Mouse (Mus musculus) cerebellum, adult 2 months (tissue): Measurements from ENCODE around the gene Ugt3a1. TPM values are rescaled to one million over a fixed set of nuclear protein-coding genes. Genes with fewer than 3 reads are reported as not detected.
"Not testable (repeated sequence)": the region's sequence is repeated elsewhere in the genome, so short reads cannot be mapped to it uniquely, and the experiment has no call there.

Experiments
- DNase-seq, 2 experiments: peaks; one replicate each; pipeline ENCODE4 v3.0.0; 2021
- H3K27ac ChIP-seq: fragments of 200-500 bp; 2 replicates; pipeline ENCODE4 v1.5.1; 2012; ENCODE audit warnings: low read length, control low read depth, inconsistent platforms; ENCODE audit not compliant: insufficient read depth
- H3K27me3 ChIP-seq: fragments of 200-500 bp; 2 replicates; pipeline ENCODE4 v1.6.1; 2012; ENCODE audit warnings: inconsistent platforms, mild to moderate bottlenecking, low read length, moderate library complexity; ENCODE audit not compliant: control insufficient read depth, insufficient read depth
- H3K4me1 ChIP-seq: fragments of 200-500 bp; 2 replicates; pipeline ENCODE4 v1.6.1; 2011; ENCODE audit warnings: low read length; ENCODE audit not compliant: control insufficient read depth, insufficient read depth
- H3K4me3 ChIP-seq: fragments of 200-500 bp; replicated peaks from 2 replicates; pipeline ENCODE3; 2011; ENCODE audit warnings: mild to moderate bottlenecking, low read depth, low read length, control low read depth; ENCODE audit not compliant: insufficient read depth
- CTCF ChIP-seq: fragments of 200-500 bp; IDR thresholded peaks from 2 replicates; pipeline ENCODE4 v1.5.1; 2011; ENCODE audit warnings: low read depth, mild to moderate bottlenecking, control low read depth, low read length, moderate library complexity, borderline replicate concordance; ENCODE audit not compliant: insufficient read depth
- POLR2A ChIP-seq: fragments of 200-500 bp; IDR thresholded peaks from 2 replicates; pipeline ENCODE4 v1.6.1; 2011; ENCODE audit warnings: low read length, control low read depth, borderline replicate concordance; ENCODE audit not compliant: insufficient read depth
- WGBS: fragments of 180-500 bp; shearing (Covaris S2); methylation state at CpG from one replicate; pipeline ENCODE4 v1.1.7; 2018; 5-methylcytosine and 5-hydroxymethylcytosine counted together
- polyA plus RNA-seq: library from polyadenylated mRNA; depleted of rRNA; stranded (reverse); fragments of >200 nt; gene quantifications from 2 replicates; pipeline ENCODE4 v1.2.3, GENCODE M21; 2012; rRNA removed

The Ugt3a1 gene
- not detected in 2 replicates for polyA plus RNA-seq

GRCm38 (mm10) chr15:9276838-9277295 is at the start of gene Ugt3a1:
Gene Ugt3a1, plus strand, starts transcription at chr15:9276888.
- WGBS: 95% methylated on average over 6 of the region's 6 CpGs
- no peaks in the 10 kb centered on the region for H3K4me1 ChIP-seq
- no peak within 1 kb of the TSS for H3K27ac ChIP-seq
- no peaks in the 10 kb centered on the region for H3K27me3 ChIP-seq
- no peak for DNase-seq
- TF ChIP-seq CTCF (no peak), POLR2A (no peak)
- no peak within 1 kb of the TSS for H3K4me3 ChIP-seq

GRCm38 (mm10) chr15:9230917-9231316 is 45.8 kb upstream of the Ugt3a1 start:
- WGBS: 82% methylated on average over 4 of the region's 4 CpGs
- not testable (repeated sequence) for DNase-seq

GRCm38 (mm10) chr15:9246345-9246744 is 30.3 kb upstream of the Ugt3a1 start:
- TF ChIP-seq POLR2A (no peak), CTCF (no peak)
- Histone ChIP-seq H3K4me3 (no peak overlapping the region), H3K27ac (no peak overlapping the region), H3K27me3 (no peaks in the 10 kb centered on the region), H3K4me1 (no peaks in the 10 kb centered on the region)
- DNase-seq: no peak

More at GRCm38 (mm10) chr15:9230917-9231316, 45.8 kb upstream of the Ugt3a1 start:
- not testable (repeated sequence) for H3K4me3 ChIP-seq, H3K27me3 ChIP-seq, H3K27ac ChIP-seq, H3K4me1 ChIP-seq

GRCm38 (mm10) chr15:9252891-9253290 is 23.8 kb upstream of the Ugt3a1 start:
- 98% methylated on average over 3 of the region's 3 CpGs for WGBS
- Histone ChIP-seq H3K4me1 (no peaks in the 10 kb centered on the region), H3K27ac (no peak overlapping the region), H3K4me3 (no peak overlapping the region), H3K27me3 (no peaks in the 10 kb centered on the region)
- no peak for DNase-seq
- TF ChIP-seq CTCF (no peak), POLR2A (no peak)

- no peak for DNase-seq
- Histone ChIP-seq H3K27me3 (no peaks in the 10 kb centered on the region), H3K4me1 (no peaks in the 10 kb centered on the region), H3K4me3 (no peak overlapping the region), H3K27ac (no peak overlapping the region)
- TF ChIP-seq CTCF (no peak), POLR2A (no peak)
- WGBS: 76% methylated on average over 3 of the region's 3 CpGs
These were observed 16.1 kb upstream of the Ugt3a1 start for GRCm38 (mm10) chr15:9260621-9261020.

GRCm38 (mm10) chr15:9271876-9272275 is 4.8 kb upstream of the Ugt3a1 start:
- TF ChIP-seq POLR2A: no peak
- TF ChIP-seq CTCF: no peak
- no peak for DNase-seq
- Histone ChIP-seq H3K4me3 (no peak overlapping the region), H3K27me3 (no peaks in the 10 kb centered on the region), H3K4me1 (no peaks in the 10 kb centered on the region), H3K27ac (no peak overlapping the region)
- WGBS: 70% methylated on average over 7 of the region's 7 CpGs

GRCm38 (mm10) chr15:9279026-9279425 is 2.3 kb downstream of the Ugt3a1 start:
- Histone ChIP-seq H3K4me1 (no peaks in the 10 kb centered on the region), H3K4me3 (no peak overlapping the region), H3K27me3 (no peaks in the 10 kb centered on the region), H3K27ac (no peak overlapping the region)
- TF ChIP-seq POLR2A (no peak), CTCF (no peak)
- 78% methylated on average over 3 of the region's 3 CpGs for WGBS
- no peak for DNase-seq

- Histone ChIP-seq H3K27ac (no peak overlapping the region), H3K4me3 (no peak overlapping the region), H3K27me3 (no peaks in the 10 kb centered on the region), H3K4me1 (no peaks in the 10 kb centered on the region)
- 91% methylated on average over 3 of the region's 3 CpGs for WGBS
- TF ChIP-seq POLR2A: no peak
- no peak for TF ChIP-seq CTCF
- DNase-seq: no peak
These were observed 2.9 kb downstream of the Ugt3a1 start for GRCm38 (mm10) chr15:9279596-9279995.

GRCm38 (mm10) chr15:9283165-9283564 is 6.5 kb downstream of the Ugt3a1 start:
- TF ChIP-seq CTCF: no peak
- TF ChIP-seq POLR2A: no peak
- H3K27ac ChIP-seq: no peak overlapping the region
- H3K4me1 ChIP-seq: no peaks in the 10 kb centered on the region
- no peaks in the 10 kb centered on the region for H3K27me3 ChIP-seq
- no peak for DNase-seq
- no peak overlapping the region for H3K4me3 ChIP-seq
- WGBS: 88% methylated on average over 2 of the region's 2 CpGs

GRCm38 (mm10) chr15:9289660-9290059 is 13.0 kb downstream of the Ugt3a1 start:
- H3K27ac ChIP-seq: no peak overlapping the region
- H3K27me3 ChIP-seq: no peaks in the 10 kb centered on the region
- no peak overlapping the region for H3K4me3 ChIP-seq
- no peaks in the 10 kb centered on the region for H3K4me1 ChIP-seq
- TF ChIP-seq POLR2A (no peak), CTCF (no peak)
- WGBS: 61% methylated on average over 2 of the region's 2 CpGs
- no peak for DNase-seq
